Mouse (Mus musculus): ENCODE data around the gene Fkbp15.

DNA sequence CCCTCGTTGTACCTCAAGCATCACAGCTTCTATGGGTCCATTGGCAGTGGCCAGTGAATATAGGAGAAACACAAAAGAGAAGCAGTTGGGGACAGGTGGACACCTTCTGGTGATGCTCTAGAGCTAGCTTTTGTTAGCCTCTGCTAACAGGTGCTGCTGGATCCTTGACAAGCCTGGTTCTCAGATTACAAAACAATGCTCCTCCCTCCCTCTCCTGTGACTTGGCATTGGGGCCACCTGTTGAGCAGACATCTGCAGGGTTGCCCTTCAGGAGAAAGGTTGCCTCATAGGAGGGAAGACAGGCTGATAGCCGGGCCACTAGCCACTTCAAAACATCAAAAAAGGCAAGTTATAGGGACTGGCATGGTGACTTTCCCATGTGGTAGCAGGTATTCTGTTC, 98.1 kb downstream of the Fkbp15 start, which contains the start of gene Slc31a2:
- TF ChIP-seq CTCF (IDR thresholded peaks at IDR 0.05) (no peak), EP300 (IDR thresholded peaks at IDR 0.05) (no peak)

Data from lung, postnatal 0 days (tissue).